Mouse (Mus musculus) CH12.LX (cell line): Measurements from ENCODE around the gene Fam124a. TPM values are rescaled to one million over a fixed set of nuclear protein-coding genes. Genes with fewer than 3 reads are reported as not detected.

Source experiments
- DNase-seq: peaks from one replicate; pipeline ENCODE4 v3.0.0-alpha.2; 2013; ENCODE audit errors: extremely low read depth
- H3K27ac ChIP-seq: 2 replicates; pipeline ENCODE4 v1.5.1; 2012; ENCODE audit warnings: low read depth, mild to moderate bottlenecking, control low read depth, moderate library complexity; ENCODE audit not compliant: insufficient read depth
- H3K27me3 ChIP-seq: replicated peaks from 2 replicates; pipeline ENCODE3; 2012; ENCODE audit warnings: inconsistent platforms
- H3K36me3 ChIP-seq, 2 experiments: replicated peaks in 1 of 2; 2 replicates each; pipeline versions ENCODE3 to v1.6.1; 2012; ENCODE audit warnings: inconsistent platforms in 1 of 2, low read length in 1 of 2, mild to moderate bottlenecking in 1 of 2, mixed read lengths in 1 of 2, moderate library complexity in 1 of 2; ENCODE audit not compliant: control insufficient read depth in 1 of 2, insufficient read depth in 1 of 2
- H3K4me1 ChIP-seq, 2 experiments: 2 replicates each; pipeline ENCODE4 v1.6.1; 2012; ENCODE audit warnings: inconsistent platforms in 1 of 2, moderate library complexity in 1 of 2; ENCODE audit not compliant: insufficient read depth in 2 of 2, control insufficient read depth in 1 of 2
- H3K4me2 ChIP-seq: 2 replicates; pipeline ENCODE4 v1.6.1; 2012; ENCODE audit warnings: low read depth, mild to moderate bottlenecking, control low read depth; ENCODE audit not compliant: poor library complexity, insufficient read depth, severe bottlenecking
- H3K4me3 ChIP-seq, 3 experiments: fragments of 150-350 bp in 1 of 3; sonication (generic) in 1 of 3; replicated peaks in 1 of 3; 2 replicates each; pipeline versions ENCODE3 to v1.5.1; 2011 to 2012; ENCODE audit warnings: low read depth in 2 of 3, low read length in 2 of 3, mild to moderate bottlenecking in 2 of 3, moderate library complexity in 2 of 3, control low read depth in 1 of 3, improper control_type of control experiment in 1 of 3, inconsistent platforms in 1 of 3, mixed read lengths in 1 of 3; ENCODE audit not compliant: poor library complexity in 1 of 3
- H3K79me2 ChIP-seq: replicated peaks from 2 replicates; pipeline ENCODE4 v1.6.1; 2012; ENCODE audit warnings: mild to moderate bottlenecking, moderate library complexity; ENCODE audit not compliant: control insufficient read depth, poor library complexity, insufficient read depth, severe bottlenecking; ENCODE audit errors: extremely low read depth
- H3K9ac ChIP-seq: 2 replicates; pipeline ENCODE4 v1.6.1; 2012; ENCODE audit warnings: low read depth, mild to moderate bottlenecking, control low read depth, moderate library complexity; ENCODE audit not compliant: insufficient read depth
- H3K9me3 ChIP-seq: replicated peaks from 2 replicates; pipeline ENCODE3; 2012; ENCODE audit warnings: low read length, inconsistent platforms, mixed read lengths
- CHD1 ChIP-seq: IDR thresholded peaks from 2 replicates; pipeline ENCODE4 v1.6.1; 2012; ENCODE audit warnings: low read depth, low read length, improper control_type of control experiment, inconsistent platforms
- CTCF ChIP-seq, 2 experiments: IDR thresholded peaks in 1 of 2; conservative IDR thresholded peaks in 1 of 2; 2 replicates each; pipeline ENCODE4 v1.5.1; 2011 to 2012; ENCODE audit warnings: low read depth in 2 of 2, low read length in 2 of 2, improper control_type of control experiment in 1 of 2, inconsistent platforms in 1 of 2, mild to moderate bottlenecking in 1 of 2, moderate library complexity in 1 of 2
- E2F4 ChIP-seq: IDR thresholded peaks from 2 replicates; pipeline ENCODE4 v1.6.1; 2011; ENCODE audit warnings: low read depth, low read length, improper control_type of control experiment; ENCODE audit not compliant: insufficient replicate concordance
- EP300 ChIP-seq: IDR thresholded peaks from 2 replicates; pipeline ENCODE4 v1.6.1; 2011; ENCODE audit warnings: low read length, improper control_type of control experiment
- ETS1 ChIP-seq: conservative IDR thresholded peaks from 2 replicates; pipeline ENCODE4 v1.6.1; 2012; ENCODE audit warnings: low read depth, mild to moderate bottlenecking, inconsistent platforms, low read length, improper control_type of control experiment, moderate library complexity
- HCFC1 ChIP-seq: IDR thresholded peaks from 2 replicates; pipeline ENCODE4 v1.6.1; 2012; ENCODE audit warnings: low read depth, mild to moderate bottlenecking, inconsistent platforms, low read length, improper control_type of control experiment
- IRF4 ChIP-seq: IDR thresholded peaks from 2 replicates; pipeline ENCODE4 v1.6.1; 2014; ENCODE audit warnings: low read depth, mild to moderate bottlenecking, inconsistent platforms, low read length, improper control_type of control experiment
- JUND ChIP-seq: conservative IDR thresholded peaks from 2 replicates; pipeline ENCODE4 v1.6.1; 2011; ENCODE audit warnings: low read depth, low read length, improper control_type of control experiment
- MAX ChIP-seq: IDR thresholded peaks from 2 replicates; pipeline ENCODE4 v1.6.1; 2011; ENCODE audit warnings: low read length, improper control_type of control experiment
- MEF2A ChIP-seq: IDR thresholded peaks from 2 replicates; pipeline ENCODE4 v1.6.1; 2014; ENCODE audit warnings: low read depth, mild to moderate bottlenecking, inconsistent platforms, low read length, improper control_type of control experiment, borderline replicate concordance
- MXI1 ChIP-seq: IDR thresholded peaks from 2 replicates; pipeline ENCODE4 v1.6.1; 2011; ENCODE audit warnings: mild to moderate bottlenecking, low read depth, low read length, improper control_type of control experiment
- MYC ChIP-seq: IDR thresholded peaks from 2 replicates; pipeline ENCODE4 v1.6.1; 2011; ENCODE audit warnings: low read depth, mild to moderate bottlenecking, improper control_type of control experiment, low read length
- PAX5 ChIP-seq: IDR thresholded peaks from 2 replicates; pipeline ENCODE4 v1.6.1; 2012; ENCODE audit warnings: low read length, inconsistent platforms, mixed read lengths
- POLR2A ChIP-seq: IDR thresholded peaks from 2 replicates; pipeline ENCODE4 v1.6.1; 2011; ENCODE audit warnings: low read depth, mild to moderate bottlenecking, improper control_type of control experiment, low read length
- POLR2AphosphoS2 ChIP-seq: IDR thresholded peaks from 2 replicates; pipeline ENCODE4 v1.6.1; 2011; ENCODE audit warnings: low read depth, low read length, improper control_type of control experiment
- RAD21 ChIP-seq: IDR thresholded peaks from 2 replicates; pipeline ENCODE4 v1.6.1; 2011; ENCODE audit warnings: low read depth, mild to moderate bottlenecking, low read length, improper control_type of control experiment, moderate library complexity
- RCOR1 ChIP-seq: conservative IDR thresholded peaks from 2 replicates; pipeline ENCODE4 v1.6.1; 2012; ENCODE audit warnings: low read depth, mild to moderate bottlenecking, inconsistent platforms, low read length, improper control_type of control experiment
- SMC3 ChIP-seq: IDR thresholded peaks from 2 replicates; pipeline ENCODE4 v1.6.1; 2011; ENCODE audit warnings: low read depth, low read length, improper control_type of control experiment
- TCF12 ChIP-seq: IDR thresholded peaks from 2 replicates; pipeline ENCODE4 v1.6.1; 2014; ENCODE audit warnings: low read depth, mild to moderate bottlenecking, inconsistent platforms, low read length, improper control_type of control experiment
- USF1 ChIP-seq: IDR thresholded peaks from 2 replicates; pipeline ENCODE4 v1.6.1; 2014; ENCODE audit warnings: low read depth, mild to moderate bottlenecking, inconsistent platforms, low read length, improper control_type of control experiment
- ZC3H11A ChIP-seq: IDR thresholded peaks from 2 replicates; pipeline ENCODE4 v1.6.1; 2012; ENCODE audit warnings: low read depth, mild to moderate bottlenecking, inconsistent platforms, low read length, improper control_type of control experiment
- dilution Hi-C: fragments of 300-500 bp; cut with MboI; formaldehyde crosslinking; loops from 2 replicates; pipeline ENCODE4 v1.14.3; 2020; ENCODE audit warnings: low sequenced_read_pairs; ENCODE audit not compliant: extremely low pct_unique_long_range_greater_than_20kb, extremely low pct_ligation_motif_present
- in situ Hi-C: fragments of 300-500 bp; cut with MboI; formaldehyde crosslinking; loops from 3 replicates; pipeline ENCODE4 v1.14.3; 2019; ENCODE audit warnings: low sequenced_read_pairs, low pct_ligation_motif_present, low pct_unique_long_range_greater_than_20kb, mixed read lengths
- polyA plus RNA-seq: library from polyadenylated mRNA; unstranded; fragments of >175 nt; gene quantifications from 2 replicates; pipeline ENCODE4 v1.2.1, GENCODE M21; 2012; ENCODE audit warnings: low read depth; ENCODE audit not compliant: insufficient read length
- total RNA-seq, 2 experiments: library from RNA; depleted of rRNA; stranded (reverse); fragments of 300-350 nt in 1 of 2; fragments of >200 nt in 1 of 2; gene quantifications; 2 replicates each; pipeline ENCODE4 v1.2.3; 2012 to 2014

Gene Fam124a
- total and polyA plus RNA-seq, 3 experiments = 0.13 TPM; not detected in 2

DNA sequence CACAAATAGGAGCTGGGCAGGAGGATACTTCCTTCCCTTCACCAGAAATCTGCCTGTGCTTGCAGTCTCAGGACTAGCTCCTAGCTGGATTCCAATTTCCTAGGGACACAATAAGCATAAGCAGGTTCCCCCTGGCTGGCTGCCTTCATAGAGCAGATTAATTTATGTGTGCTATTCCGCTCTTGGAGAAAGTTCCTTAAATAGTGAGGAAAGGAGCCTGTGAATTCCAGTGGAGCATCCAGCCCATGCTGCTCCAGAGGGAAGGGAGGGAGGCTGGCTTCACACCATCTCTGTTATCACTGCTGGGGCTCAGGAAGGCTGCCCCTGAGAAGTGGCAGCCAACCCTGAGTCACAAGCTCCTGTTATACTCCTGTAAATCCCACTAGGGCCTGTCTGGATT is 46.7 kb downstream of the Fam124a start:
- Histone ChIP-seq H3K27ac (no peak overlapping the region), H3K36me3 (no peaks in the 10 kb centered on the region), H3K9ac (no peak overlapping the region), H3K4me3 (no peak overlapping the region), H3K79me2 (no peaks in the 10 kb centered on the region), H3K9me3 (no peaks in the 10 kb centered on the region), H3K27me3 (no peaks in the 10 kb centered on the region), H3K4me2 (no peak overlapping the region), H3K4me1 (no peaks in the 10 kb centered on the region; a peak in 1 of 4 replicates)
- in situ Hi-C loops (no loop called here), dilution Hi-C loops (no loop called here)
- no peak for DNase-seq
- TF ChIP-seq JUND = no peak
- TF ChIP-seq SMC3 = no peak
- TF ChIP-seq ZC3H11A = no peak

- dilution Hi-C loops (no loop called here), in situ Hi-C loops (no loop called here)
- no peak overlapping the region for H3K9ac ChIP-seq
- H3K4me3 ChIP-seq = no peak overlapping the region
- TF ChIP-seq MEF2A = no peak
- no peak for TF ChIP-seq POLR2AphosphoS2
- TF ChIP-seq JUND = no peak
- TF ChIP-seq MYC = no peak
- no peak for TF ChIP-seq CHD1
- no peak for TF ChIP-seq IRF4
- no peak for TF ChIP-seq RCOR1
- TF ChIP-seq ZC3H11A = no peak
- no peak for TF ChIP-seq MAX
- TF ChIP-seq ETS1 = no peak
- TF ChIP-seq E2F4 = no peak
- no peak for TF ChIP-seq EP300
- no peaks in the 10 kb centered on the region for H3K36me3 ChIP-seq
- no peak overlapping the region for H3K4me2 ChIP-seq
- no peaks in the 10 kb centered on the region for H3K27me3 ChIP-seq
- no peak overlapping the region for H3K27ac ChIP-seq
- DNase-seq = no peak
- no peaks in the 10 kb centered on the region for H3K79me2 ChIP-seq
- H3K9me3 ChIP-seq = no peaks in the 10 kb centered on the region
- no peaks in the 10 kb centered on the region; a peak in 1 of 4 replicates for H3K4me1 ChIP-seq
Observed at GRCm38 (mm10) chr14:62602869-62603268, 47.3 kb downstream of the Fam124a start.

DNA sequence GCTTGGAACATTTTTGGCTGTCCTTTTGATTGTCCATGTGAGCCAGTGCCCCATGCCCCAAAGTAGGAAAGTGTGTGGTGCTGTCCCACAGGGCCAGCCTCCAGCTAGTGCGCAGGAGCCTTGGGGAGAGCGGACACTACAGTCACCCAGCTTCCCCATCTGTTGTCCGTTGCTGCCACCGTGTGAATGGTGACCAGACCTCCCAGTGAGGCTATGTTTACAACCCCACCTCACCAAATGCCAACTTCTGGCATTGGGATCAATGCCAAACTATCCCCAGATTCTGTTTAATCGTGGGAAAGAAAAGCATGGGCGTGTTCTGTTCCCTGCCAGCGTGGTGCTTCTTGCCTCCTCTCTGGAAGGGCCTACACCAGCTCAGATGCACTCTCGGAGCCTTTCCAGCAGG is 52.3 kb downstream of the Fam124a start:
- no peaks in the 10 kb centered on the region for H3K36me3 ChIP-seq
- in situ Hi-C loops = no loop called here
- dilution Hi-C loops = no loop called here
- no peak overlapping the region for H3K27ac ChIP-seq
- TF ChIP-seq MYC = no peak
- no peak for TF ChIP-seq TCF12
- no peak for TF ChIP-seq MEF2A
- TF ChIP-seq SMC3 = no peak
- no peak for TF ChIP-seq POLR2AphosphoS2
- no peak for TF ChIP-seq MAX
- TF ChIP-seq HCFC1 = no peak
- TF ChIP-seq MXI1 = no peak
- TF ChIP-seq ETS1 = no peak
- TF ChIP-seq USF1 = no peak
- TF ChIP-seq IRF4 = no peak
- TF ChIP-seq CTCF (conservative IDR thresholded peaks at IDR 0.05 in 1 of 2, IDR thresholded peaks at IDR 0.05 in 1 of 2; ENCODE audit: low read depth in 2 of 2, low read length in 2 of 2) = peak in 1 of 2 experiments; percentile 14; a peak in 1 of 4 replicates
- no peak for TF ChIP-seq POLR2A
- no peak for TF ChIP-seq PAX5
- TF ChIP-seq E2F4 = no peak
- TF ChIP-seq CHD1 = no peak
- peak; percentile 26 for TF ChIP-seq RAD21
- H3K27me3 ChIP-seq = no peaks in the 10 kb centered on the region
- no peak overlapping the region for H3K9ac ChIP-seq
- H3K9me3 ChIP-seq = no peaks in the 10 kb centered on the region
- no peak overlapping the region for H3K4me3 ChIP-seq
- H3K4me2 ChIP-seq = no peak overlapping the region
- no peaks in the 10 kb centered on the region for H3K79me2 ChIP-seq
- H3K4me1 ChIP-seq = no peaks in the 10 kb centered on the region
- no peak for DNase-seq
